Mouse (Mus musculus) heart, postnatal 0 days (tissue): ENCODE measurements around the gene Slc25a24.

Experiments
- CTCF ChIP-seq: IDR thresholded peaks from 2 replicates; pipeline ENCODE4 v1.5.1; 2016; ENCODE audit warnings: antibody characterized with exemption, control low read depth, low read depth
- EP300 ChIP-seq: IDR thresholded peaks from 2 replicates; pipeline ENCODE4 v1.6.1; 2016; ENCODE audit warnings: antibody characterized with exemption, low read depth

- TF ChIP-seq CTCF: no peak
- no peak for TF ChIP-seq EP300
Measured at GRCm38 (mm10) chr3:109212322-109212721, 89.4 kb downstream of the Slc25a24 start.
